Mouse (Mus musculus) bone marrow, adult 2 months (tissue): Measurements from ENCODE around the gene Pcdh9. TPM values are rescaled to one million over a fixed set of nuclear protein-coding genes. Genes with fewer than 3 reads are reported as not detected.
A peak's percentile ranks its signal among the peaks of the same experiment; 100 is the strongest.

Source experiments
- H3K27ac ChIP-seq: fragments of 200-500 bp; 2 replicates; pipeline ENCODE4 v1.5.1; 2012; ENCODE audit warnings: low read depth, mild to moderate bottlenecking, control low read depth, inconsistent platforms, low read length; ENCODE audit not compliant: control insufficient read depth, poor library complexity, insufficient read depth
- H3K4me1 ChIP-seq: fragments of 200-500 bp; 2 replicates; pipeline ENCODE4 v1.6.1; 2011; ENCODE audit warnings: low read length; ENCODE audit not compliant: control insufficient read depth, insufficient read depth
- H3K4me3 ChIP-seq: fragments of 200-500 bp; replicated peaks from 2 replicates; pipeline ENCODE3; 2011; ENCODE audit warnings: mild to moderate bottlenecking, low read depth, low read length, control low read depth; ENCODE audit not compliant: control insufficient read depth
- CTCF ChIP-seq: fragments of 200-500 bp; IDR thresholded peaks from 2 replicates; pipeline ENCODE4 v1.5.1; 2011; ENCODE audit warnings: low read length, control low read depth; ENCODE audit not compliant: control insufficient read depth, insufficient read depth
- POLR2A ChIP-seq: fragments of 200-500 bp; IDR thresholded peaks from 2 replicates; pipeline ENCODE4 v1.6.1; 2011; ENCODE audit warnings: low read depth, mild to moderate bottlenecking, control low read depth, low read length, borderline replicate concordance; ENCODE audit not compliant: control insufficient read depth
- WGBS: fragments of 180-500 bp; shearing (Covaris S2); methylation state at CpG from one replicate; pipeline ENCODE4 v1.1.7; 2018; 5-methylcytosine and 5-hydroxymethylcytosine counted together
- polyA plus RNA-seq: library from polyadenylated mRNA; stranded (reverse); fragments of >200 nt; gene quantifications from 2 replicates; pipeline ENCODE4 v1.2.4, GENCODE M21; 2011; ENCODE audit warnings: low replicate concordance; ENCODE audit not compliant: missing spikeins, insufficient read depth, insufficient read length

Gene Pcdh9
- 1.8 TPM in 1 of 2 replicates, not detected in the other for polyA plus RNA-seq

DNA sequence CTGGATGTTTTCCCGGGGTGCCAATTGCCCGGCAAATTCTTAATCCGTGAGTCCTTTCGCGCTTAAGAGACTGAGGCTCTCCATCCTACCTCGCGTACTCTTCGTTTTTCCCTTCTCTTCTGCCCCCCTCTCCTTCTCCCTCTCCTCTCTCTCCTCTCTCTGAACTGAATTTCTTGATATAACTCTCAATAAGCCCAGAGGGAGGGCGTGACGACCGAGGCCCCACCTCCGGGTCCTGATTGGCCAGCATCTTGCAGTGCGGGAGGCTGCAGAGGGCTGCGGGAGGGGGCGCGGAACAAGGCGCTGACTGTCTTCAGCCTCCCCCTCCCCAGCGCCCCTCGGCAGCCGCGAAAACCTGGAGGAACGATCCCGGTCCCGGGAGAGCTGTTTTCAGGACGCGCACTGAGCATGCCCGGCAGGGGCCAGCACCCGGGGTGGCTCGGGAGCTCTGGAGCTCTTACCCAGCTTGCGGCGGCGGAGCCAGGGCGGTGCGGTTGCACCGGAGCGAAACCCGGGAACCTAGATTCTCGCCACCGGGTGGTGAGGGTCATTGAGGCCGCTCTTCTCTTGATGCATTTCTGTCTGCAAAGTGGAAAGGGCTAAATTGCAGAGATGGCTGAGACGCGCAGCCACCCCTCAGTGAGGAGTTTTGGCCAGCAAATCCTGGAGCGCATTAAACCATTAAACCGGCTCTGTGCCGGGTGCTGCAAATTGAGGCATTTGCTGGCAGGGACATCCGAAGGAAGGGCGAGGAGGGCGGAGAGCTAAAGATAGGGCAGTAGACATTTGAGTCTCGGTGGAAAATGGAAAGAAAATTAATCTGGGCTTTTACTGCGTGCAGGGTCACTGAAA, at the start of gene Pcdh9:
Gene Pcdh9 (minus strand): TSS at position 161 of the 852 bp plus-strand sequence.
- Histone ChIP-seq H3K4me3 (peak within 1 kb of the TSS; percentile 13), H3K27ac (no peak within 1 kb of the TSS), H3K4me1 (no peaks in the 10 kb centered on the region)
- 2% methylated on average over 50 of the region's 50 CpGs for WGBS
- TF ChIP-seq CTCF: no peak
- no peak for TF ChIP-seq POLR2A

DNA sequence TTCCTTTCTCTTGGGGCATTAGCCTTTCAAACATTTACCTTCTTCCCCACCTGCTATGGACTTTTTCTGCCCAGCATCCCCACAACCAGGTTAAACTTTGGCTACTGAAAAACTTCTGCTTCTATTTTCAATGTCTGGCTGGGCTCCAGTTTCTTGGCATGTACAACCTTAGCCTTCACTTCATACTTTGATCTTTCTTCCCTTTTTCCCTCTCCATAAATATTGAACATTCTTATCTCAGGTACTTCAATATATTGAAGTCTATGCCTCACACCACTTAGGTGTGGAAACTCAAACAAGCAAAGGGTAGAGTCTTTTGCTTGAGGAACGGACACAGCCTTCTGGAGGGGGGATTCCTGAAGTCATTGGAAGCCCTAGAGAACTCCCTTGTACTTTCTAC, 16.4 kb upstream of the Pcdh9 start:
- 48% methylated on average over 1 of the region's 1 CpGs for WGBS
- no peak overlapping the region for H3K4me3 ChIP-seq
- TF ChIP-seq CTCF: no peak
- TF ChIP-seq POLR2A: no peak

DNA sequence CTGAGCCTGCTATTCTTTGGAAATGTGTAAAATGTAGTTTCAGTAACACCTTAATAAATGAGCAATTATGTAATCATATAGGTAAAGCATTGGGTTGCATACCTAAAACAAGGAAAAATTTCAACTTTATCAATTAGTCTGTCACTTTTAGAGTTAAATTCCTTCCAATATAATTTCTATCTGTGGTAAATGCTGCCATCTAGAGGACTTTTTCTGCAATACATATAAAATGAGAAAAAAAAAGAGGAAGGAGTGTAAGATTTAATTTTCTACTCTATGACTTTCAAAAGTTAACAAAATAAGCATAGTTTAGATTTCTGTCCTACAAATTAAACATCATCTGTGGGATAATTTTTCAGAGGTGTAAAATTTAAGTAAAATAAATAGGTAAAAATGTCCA, 8.1 kb upstream of the Pcdh9 start:
- Histone ChIP-seq H3K27ac (no peak overlapping the region), H3K4me3 (no peak overlapping the region)
- TF ChIP-seq POLR2A (no peak), CTCF (no peak)

More for the DNA sequence above, 16.4 kb upstream of the Pcdh9 start:
- Histone ChIP-seq H3K4me1 (no peaks in the 10 kb centered on the region), H3K27ac (no peak overlapping the region)

GRCm38 (mm10) chr14:93895131-93895530, 4.7 kb upstream of the Pcdh9 start:
- 80% methylated on average over 3 of the region's 3 CpGs for WGBS

More for the DNA sequence above, 8.1 kb upstream of the Pcdh9 start:
- no peaks in the 10 kb centered on the region for H3K4me1 ChIP-seq

DNA sequence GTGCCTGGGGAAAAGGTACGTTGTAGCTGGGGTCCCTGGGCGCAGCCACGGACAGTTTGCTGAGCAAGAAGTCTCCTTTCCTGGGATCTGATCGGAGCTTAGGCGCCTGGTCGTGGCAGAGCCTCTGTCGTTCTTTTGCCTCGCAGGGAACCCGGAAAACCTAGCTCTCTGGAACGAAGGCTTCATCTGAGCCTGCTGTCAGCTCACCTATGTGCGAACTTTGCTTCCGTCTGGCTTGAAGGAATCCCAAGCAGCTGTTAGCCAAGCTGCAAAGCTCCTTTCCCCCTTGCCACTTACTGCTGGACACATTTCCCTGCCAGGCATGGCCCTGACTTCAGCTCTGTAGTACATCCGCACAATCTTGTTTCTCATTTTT, 880 bp upstream of the Pcdh9 start:
- H3K4me1 ChIP-seq: no peaks in the 10 kb centered on the region
- no peak overlapping the region for H3K4me3 ChIP-seq
- no peak for TF ChIP-seq CTCF
- WGBS: 3% methylated on average over 13 of the region's 13 CpGs
- no peak overlapping the region for H3K27ac ChIP-seq

More at GRCm38 (mm10) chr14:93895131-93895530, 4.7 kb upstream of the Pcdh9 start:
- Histone ChIP-seq H3K27ac (no peak overlapping the region), H3K4me3 (no peak overlapping the region), H3K4me1 (no peaks in the 10 kb centered on the region)
- TF ChIP-seq CTCF (no peak), POLR2A (no peak)

DNA sequence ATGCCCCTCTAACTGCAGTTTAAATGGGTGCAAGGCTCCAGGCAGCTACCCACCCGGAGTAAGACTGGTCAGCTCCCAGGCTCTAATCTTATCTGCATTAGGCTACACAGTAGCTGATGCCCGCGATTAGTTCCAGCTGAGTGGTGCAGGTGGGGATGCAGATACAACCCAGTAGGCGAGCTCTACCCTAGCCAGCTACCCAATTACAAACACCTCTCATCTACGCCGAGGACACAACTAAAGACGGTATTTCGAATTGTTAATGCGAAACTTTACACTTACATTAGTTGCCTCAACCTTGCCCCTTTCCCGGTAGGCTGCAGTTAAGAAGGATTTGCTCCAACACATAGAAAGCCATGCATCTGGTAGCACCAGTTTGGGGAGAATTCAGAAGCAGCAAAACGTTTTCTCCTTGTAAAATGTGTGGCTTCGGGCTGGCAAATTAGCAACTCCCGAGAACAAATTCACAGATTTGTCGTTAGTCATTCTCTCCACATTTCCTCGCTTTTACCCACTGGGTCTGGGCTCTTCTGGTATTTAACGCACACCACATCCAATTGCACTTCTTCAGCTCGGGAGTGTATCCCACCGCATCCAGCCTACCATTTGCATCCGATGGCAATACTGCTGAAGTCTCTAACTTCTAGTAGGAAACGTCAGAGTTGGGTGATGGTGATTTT, 500 bp downstream of the Pcdh9 start:
- no peaks in the 10 kb centered on the region for H3K4me1 ChIP-seq
- no peak overlapping the region for H3K27ac ChIP-seq
- H3K4me3 ChIP-seq: peak overlapping the region; percentile 13
- 4% methylated on average over 20 of the region's 20 CpGs for WGBS
- TF ChIP-seq POLR2A (no peak), CTCF (no peak)

DNA sequence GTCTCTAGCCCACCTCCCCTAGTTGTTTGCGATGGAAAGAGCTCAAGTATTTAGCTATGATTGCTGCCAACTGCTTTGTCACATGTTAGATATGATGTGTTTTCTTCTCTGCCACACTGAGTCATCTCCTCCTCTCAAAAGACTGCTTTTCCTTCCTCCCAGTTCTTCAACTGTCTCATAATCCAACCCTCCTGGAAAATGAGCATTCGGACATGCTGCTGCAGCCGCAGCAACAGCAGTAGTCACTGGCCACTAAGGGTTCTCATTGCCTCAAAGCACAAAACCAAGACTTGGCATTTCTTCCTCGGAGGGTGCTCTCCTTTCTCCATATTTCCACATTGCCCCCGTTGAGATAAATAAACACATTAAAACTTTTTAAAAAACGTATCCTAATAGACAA, 1.2 kb downstream of the Pcdh9 start:
- 39% methylated on average over 6 of the region's 6 CpGs for WGBS
- TF ChIP-seq CTCF: no peak
- Histone ChIP-seq H3K4me3 (no peak overlapping the region), H3K4me1 (no peaks in the 10 kb centered on the region), H3K27ac (no peak overlapping the region)

DNA sequence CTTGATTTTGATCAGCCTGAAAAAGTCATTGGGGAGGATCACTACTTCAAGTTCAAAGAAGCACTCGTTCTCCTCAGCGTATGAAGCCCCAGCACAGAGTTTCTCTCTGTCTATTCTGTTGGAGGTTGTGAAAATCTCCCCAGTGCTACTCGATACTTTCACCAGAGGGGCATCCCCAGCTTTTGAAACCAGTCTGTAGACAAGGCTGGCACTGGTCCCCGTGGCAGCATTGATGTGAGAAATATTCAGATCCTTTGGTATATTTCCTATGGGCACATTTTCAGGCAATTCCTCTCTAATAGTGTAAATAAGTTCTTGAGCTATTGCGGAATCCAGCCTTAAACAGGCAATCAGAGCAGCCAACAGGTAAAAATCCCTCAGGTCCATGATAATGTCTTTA, 2.1 kb downstream of the Pcdh9 start:
- H3K4me3 ChIP-seq: no peak overlapping the region
- H3K4me1 ChIP-seq: no peaks in the 10 kb centered on the region
- H3K27ac ChIP-seq: no peak overlapping the region
- TF ChIP-seq POLR2A: no peak
- no peak for TF ChIP-seq CTCF
- WGBS: 71% methylated on average over 5 of the region's 5 CpGs

- no peak overlapping the region for H3K4me3 ChIP-seq
Measured at GRCm38 (mm10) chr14:93887066-93887465, 3.4 kb downstream of the Pcdh9 start.

More at GRCm38 (mm10) chr14:93887066-93887465, 3.4 kb downstream of the Pcdh9 start:
- Histone ChIP-seq H3K27ac (no peak overlapping the region), H3K4me1 (no peaks in the 10 kb centered on the region)
- WGBS: 63% methylated on average over 7 of the region's 7 CpGs
- TF ChIP-seq POLR2A (no peak), CTCF (no peak)
